ENCODE assay signal across 8 mouse cellular contexts in genomic region chr11:73176608-73177508, GRCm38 (mm10). TPM values are rescaled to one million over a fixed set of nuclear protein-coding genes. Genes with fewer than 3 reads are reported as not detected.
DNase-seq lines count a peak whose midpoint lies in the region; ATAC-seq lines count a peak whose summit lies in the region.

TSS of gene Emc6 (minus strand) at chr11:73177037.
TSS of gene Tax1bp3 (plus strand) at chr11:73177083.

- H3K4me3 ChIP-seq in hindbrain, embryonic 12.5 days: peak within 1 kb of the TSS; percentile 65

- peaks cover 32% of the 10 kb centered on the region for H3K4me1 ChIP-seq in hindbrain, embryonic 12.5 days

- peak within 1 kb of the TSS; percentile 91 for H3K27ac ChIP-seq in hindbrain, embryonic 12.5 days

- DNase-seq in Muller cell, postnatal 12 days (ENCODE audit: inconsistent ontology term): peak; percentile 98
- DNase-seq in cerebellum, adult 9-11 months: peak; percentile 97
- DNase-seq in frontal cortex, postnatal 10 days (ENCODE audit: low spot score in 2 of 2): peak; percentile 93
- DNase-seq in layer of hippocampus, postnatal 14 days (ENCODE audit: low spot score in 2 of 2): peak; percentile 93 to 97
- peak; percentile 97 for DNase-seq in lung, postnatal 14 days
- peak; percentile 94 for DNase-seq in retina, adult 2 months (ENCODE audit: low read depth, low spot score)
- DNase-seq in thymus, postnatal 36 days: peak; percentile 95 to 97

- peaks cover 20% of the 10 kb centered on the region for H3K36me3 ChIP-seq in hindbrain, embryonic 12.5 days

- ATAC-seq in hindbrain, embryonic 12.5 days (ENCODE audit: low FRiP score): peak; percentile 98

- H3K4me2 ChIP-seq in hindbrain, embryonic 12.5 days (replicated peaks): peak within 1 kb of the TSS; percentile 68

- H3K9me3 ChIP-seq in hindbrain, embryonic 12.5 days (replicated peaks): no peaks in the 10 kb centered on the region

- no peaks in the 10 kb centered on the region for H3K27me3 ChIP-seq in hindbrain, embryonic 12.5 days

- peak within 1 kb of the TSS; percentile 84 for H3K9ac ChIP-seq in hindbrain, embryonic 12.5 days

- WGBS in hindbrain, embryonic 12.5 days: under 1% methylated on average over 81 of the region's 81 CpGs

RNA-seq across cellular contexts. Expression of gene Emc6, which starts in this region (rescaled TPM):
- polyA plus RNA-seq in hindbrain, embryonic 12.5 days (2016; fragmentation: Nextera tagmentation; extraction: Ambion mirVana): 110 and 111 TPM in 2 replicates
- 10 to 100 TPM; 60.6 to 61.9 TPM for total RNA-seq in layer of hippocampus, postnatal 14 days (2021)

RNA-seq across cellular contexts. Expression of gene Tax1bp3, which starts in this region (rescaled TPM):
- polyA plus RNA-seq in hindbrain, embryonic 12.5 days (2016; fragmentation: Nextera tagmentation; extraction: Ambion mirVana): 204 and 205 TPM in 2 replicates
- 10 to 100 TPM; 22.1 to 22.9 TPM for total RNA-seq in layer of hippocampus, postnatal 14 days (2021)

Comparison
In these comparisons a context has a peak if more than half of its experiments do, and no peak if none do; other contexts are left out.
1. Peak in every context shown above with its lines: DNase-seq, ATAC-seq, H3K4me3 ChIP-seq and H3K27ac ChIP-seq.